Mouse (Mus musculus) monocyte, adult 59 days (primary cell): Measurements from ENCODE around the gene Slamf1. TPM values are rescaled to one million over a fixed set of nuclear protein-coding genes. Genes with fewer than 3 reads are reported as not detected.

Experiments
- total RNA-seq, 2 experiments: library from RNA; stranded (reverse); gene quantifications; one replicate each; pipeline ENCODE4 v1.2.4; 2023

The Slamf1 gene
- total RNA-seq: under 1 TPM; 0.60 to 0.70 TPM

GRCm38 (mm10) chr1:171766898-171767297, at the start of gene Slamf1:
Gene Slamf1, plus strand, starts transcription at chr1:171767127.

GRCm38 (mm10) chr1:171839488-171839887, 72.6 kb downstream of the Slamf1 start, which contains the start of gene Cd84:
Gene Cd84, plus strand, starts transcription at chr1:171839697.

Other genes starting within 250 kb of the Slamf1 start
- 1 to 10 TPM; 1.9 TPM for gene Itln1, start 231.8 kb upstream of the Slamf1 start, total RNA-seq
- 100 to 1,000 TPM; 161 to 167 TPM for gene Cd244a, start 207.9 kb upstream of the Slamf1 start, total RNA-seq
- 10 to 100 TPM; 50.1 to 52.0 TPM for gene Ly9, start 159.7 kb upstream of the Slamf1 start, total RNA-seq
- 10 to 100 TPM; 26.0 to 31.1 TPM for gene Slamf7, start 114.1 kb upstream of the Slamf1 start, total RNA-seq
- gene Cd48, start 85.1 kb upstream of the Slamf1 start, total RNA-seq: 100 to 1,000 TPM; 216 to 236 TPM
- gene Cd84, start 72.6 kb downstream of the Slamf1 start, total RNA-seq: 100 to 1,000 TPM; 157 to 174 TPM
- 10 to 100 TPM; 11.9 to 13.5 TPM for gene Gm10521, start 128.5 kb downstream of the Slamf1 start, total RNA-seq
- gene Slamf6, start 150.4 kb downstream of the Slamf1 start, total RNA-seq: 1 to 10 TPM; 3.1 to 3.3 TPM